In genomic region chr1:52630248-52630936, GRCm38 (mm10) we compare ENCODE assay signal across 8 mouse cellular contexts. TPM values are rescaled to one million over a fixed set of nuclear protein-coding genes. Genes with fewer than 3 reads are reported as not detected.
A peak's percentile ranks its signal among the peaks of the same experiment; 100 is the strongest.
DNase-seq lines count a peak whose midpoint lies in the region; ATAC-seq lines count a peak whose summit lies in the region.

Gene Nemp2, plus strand, starts transcription at chr1:52630703.

- ATAC-seq in intestine, embryonic 15.5 days, result peak; percentile 96
- ATAC-seq in megakaryocyte-erythroid progenitor cell, adult 5-6 weeks (replicated peaks; ENCODE audit: low FRiP score, low TSS enrichment, poor library complexity, severe bottlenecking), result peak; percentile 95

- no peaks in the 10 kb centered on the region; the same call in 1 of the 2 replicates for H3K4me1 ChIP-seq in intestine, embryonic 15.5 days (replicated peaks)

- H3K9ac ChIP-seq in intestine, embryonic 15.5 days, result peak within 1 kb of the TSS; percentile 84

- no peaks in the 10 kb centered on the region for H3K27me3 ChIP-seq in intestine, embryonic 15.5 days (replicated peaks)

- no peaks in the 10 kb centered on the region for H3K9me3 ChIP-seq in intestine, embryonic 15.5 days

- under 1% methylated on average over 43 of the region's 44 CpGs for WGBS in intestine, embryonic 15.5 days

- intact Hi-C loops in left cerebral cortex, postnatal 14 days (cut with DNase I), result loop anchor here (5.0 kb wide), 2 partner anchors 128 to 328 kb away; partner anchors contain the start of gene Nab1

- peak; percentile 95 for DNase-seq in adrenal gland, adult 2 months
- DNase-seq in embryo, embryonic 11 days, result peak; percentile 92
- DNase-seq in gastrocnemius, postnatal 25 days, result peak; percentile 86
- DNase-seq in left cerebral cortex, postnatal 14 days (ENCODE audit: low spot score in 2 of 2), result peak; percentile 92 to 94
- peak; percentile 93 for DNase-seq in right cerebral cortex, postnatal 14 days
- peak; percentile 92 for DNase-seq in urinary bladder, postnatal 25 days (ENCODE audit: low spot score)

- H3K4me3 ChIP-seq in intestine, embryonic 15.5 days (replicated peaks), result peak within 1 kb of the TSS; percentile 77

- no peaks in the 10 kb centered on the region for H3K36me3 ChIP-seq in intestine, embryonic 15.5 days

- peak within 1 kb of the TSS; percentile 50 for H3K4me2 ChIP-seq in intestine, embryonic 15.5 days (replicated peaks)

- H3K27ac ChIP-seq in intestine, embryonic 15.5 days, result peak within 1 kb of the TSS; percentile 72

RNA-seq across cellular contexts. Expression of gene Nemp2, which starts in this region (rescaled TPM):
- 1 to 10 TPM; 1.4 to 3.7 TPM for total RNA-seq in adrenal gland, adult 2 months (2021)
- 2.0 and 3.0 TPM in 2 replicates for polyA plus RNA-seq in adrenal gland, adult 2 months (2012; rRNA removed)
- under 1 TPM; 0.51 TPM for total RNA-seq in gastrocnemius, postnatal 25 days (2021)
- 6.2 and 6.8 TPM in 2 replicates for polyA plus RNA-seq in intestine, embryonic 15.5 days (2015; fragmentation: Nextera tagmentation; extraction: Ambion mirVana)
- total RNA-seq in left cerebral cortex, postnatal 14 days (2021), result 1 to 10 TPM; 3.9 to 5.5 TPM
- 8.1 and 10.6 TPM in 2 replicates for total RNA-seq in megakaryocyte-erythroid progenitor cell, adult 5-6 weeks (2014; fragmentation: Nextera tagmentation)
- total RNA-seq in megakaryocyte-erythroid progenitor cell, adult 5-6 weeks (2017), result 4.3 and 4.8 TPM in 2 replicates

Comparison
In these comparisons a context has a peak if more than half of its experiments do, and no peak if none do; other contexts are left out.
1. Peak in every context shown above with its lines: DNase-seq, ATAC-seq, H3K4me3 ChIP-seq and H3K27ac ChIP-seq.
2. Peak in DNase-seq in gastrocnemius, postnatal 25 days; RNA of the gene not detected or under 1 TPM.